Mouse (Mus musculus) hindlimb bud, embryonic 11.5 days (tissue): ENCODE measurements around the gene AA467197.

Experiments used
- DNase-seq: peaks from one replicate; pipeline ENCODE4 v3.0.0-alpha.2; 2012; ENCODE audit warnings: low read depth, low spot score; ENCODE audit errors: extremely low spot score

Gene AA467197

GRCm38 (mm10) chr2:122638029-122638428 lies 1.2 kb downstream of the AA467197 start:
- no peak for DNase-seq

GRCm38 (mm10) chr2:122638673-122639072 lies 1.9 kb downstream of the AA467197 start:
- no peak for DNase-seq

GRCm38 (mm10) chr2:122652096-122653084 lies 15.6 kb downstream of the AA467197 start:
- DNase-seq = no peak

- DNase-seq = no peak
Observed at GRCm38 (mm10) chr2:122656052-122656451, 19.3 kb downstream of the AA467197 start.

GRCm38 (mm10) chr2:122656767-122657166 lies 20.0 kb downstream of the AA467197 start:
- no peak for DNase-seq

GRCm38 (mm10) chr2:122657707-122658524 lies 21.1 kb downstream of the AA467197 start:
- no peak for DNase-seq

- DNase-seq = no peak
Observed at GRCm38 (mm10) chr2:122659825-122660224, 23.0 kb downstream of the AA467197 start.

- no peak for DNase-seq
Observed at GRCm38 (mm10) chr2:122665253-122665972, 28.6 kb downstream of the AA467197 start.

- no peak for DNase-seq
Observed at GRCm38 (mm10) chr2:122665973-122666875, 29.4 kb downstream of the AA467197 start.

- DNase-seq = no peak
Observed at GRCm38 (mm10) chr2:122667856-122668255, 31.1 kb downstream of the AA467197 start.

GRCm38 (mm10) chr2:122671714-122672113 lies 34.9 kb downstream of the AA467197 start:
- no peak for DNase-seq

GRCm38 (mm10) chr2:122672841-122673240 lies 36.1 kb downstream of the AA467197 start:
- no peak for DNase-seq

GRCm38 (mm10) chr2:122675126-122675525 lies 38.3 kb downstream of the AA467197 start:
- no peak for DNase-seq

- no peak for DNase-seq
Observed at GRCm38 (mm10) chr2:122681379-122682137, 44.8 kb downstream of the AA467197 start.

- DNase-seq = no peak
Observed at GRCm38 (mm10) chr2:122682520-122682919, 45.7 kb downstream of the AA467197 start.

- no peak for DNase-seq
Observed at GRCm38 (mm10) chr2:122683641-122684040, 46.9 kb downstream of the AA467197 start.

- no peak for DNase-seq
Observed at GRCm38 (mm10) chr2:122686665-122687064, 49.9 kb downstream of the AA467197 start.
